Mouse (Mus musculus): Measurements from ENCODE around the gene Galr3.

Galr3 gene

GRCm38 (mm10) chr15:79051461-79052360 lies 10.0 kb downstream of the Galr3 start:
- no peak for DNase-seq (ENCODE audit: low read depth in 1 of 2, low spot score in 2 of 2)

GRCm38 (mm10) chr15:79052366-79052765 lies 10.7 kb downstream of the Galr3 start:
- DNase-seq (ENCODE audit: low read depth in 1 of 2, low spot score in 2 of 2) = no peak

GRCm38 (mm10) chr15:79056601-79057000 lies 14.9 kb downstream of the Galr3 start:
- DNase-seq (ENCODE audit: low read depth in 1 of 2, low spot score in 2 of 2) = no peak

- DNase-seq (ENCODE audit: low read depth in 1 of 2, low spot score in 2 of 2) = no peak
Observed at GRCm38 (mm10) chr15:79057850-79058249, 16.2 kb downstream of the Galr3 start.

- no peak for DNase-seq (ENCODE audit: low read depth in 1 of 2, low spot score in 2 of 2)
Observed at GRCm38 (mm10) chr15:79060887-79061565, 19.3 kb downstream of the Galr3 start.

- DNase-seq (ENCODE audit: low read depth in 1 of 2, low spot score in 2 of 2) = peak; percentile 92 to 94
Observed at GRCm38 (mm10) chr15:79062376-79063159, 20.9 kb downstream of the Galr3 start, which contains the start of gene Ankrd54. Gene Ankrd54, minus strand, starts transcription at chr15:79062893.

GRCm38 (mm10) chr15:79063160-79063740 lies 21.6 kb downstream of the Galr3 start:
- no peak for DNase-seq (ENCODE audit: low read depth in 1 of 2, low spot score in 2 of 2)

- no peak for DNase-seq (ENCODE audit: low read depth in 1 of 2, low spot score in 2 of 2)
Observed at GRCm38 (mm10) chr15:79065086-79065770, 23.5 kb downstream of the Galr3 start.

- no peak for DNase-seq (ENCODE audit: low read depth in 1 of 2, low spot score in 2 of 2)
Observed at GRCm38 (mm10) chr15:79066276-79066675, 24.6 kb downstream of the Galr3 start.

GRCm38 (mm10) chr15:79067631-79068030 lies 25.9 kb downstream of the Galr3 start:
- DNase-seq (ENCODE audit: low read depth in 1 of 2, low spot score in 2 of 2) = no peak

- DNase-seq (ENCODE audit: low read depth in 1 of 2, low spot score in 2 of 2) = no peak
Observed at GRCm38 (mm10) chr15:79068416-79068815, 26.7 kb downstream of the Galr3 start.

GRCm38 (mm10) chr15:79071117-79072039 lies 29.7 kb downstream of the Galr3 start:
- DNase-seq (ENCODE audit: low read depth in 1 of 2, low spot score in 2 of 2) = peak in 1 of 2 experiments; percentile 14

- no peak for DNase-seq (ENCODE audit: low read depth in 1 of 2, low spot score in 2 of 2)
Observed at GRCm38 (mm10) chr15:79073752-79074151, 32.1 kb downstream of the Galr3 start.

- DNase-seq (ENCODE audit: low read depth in 1 of 2, low spot score in 2 of 2) = no peak
Observed at GRCm38 (mm10) chr15:79074446-79074845, 32.8 kb downstream of the Galr3 start.

GRCm38 (mm10) chr15:79074913-79075532 lies 33.3 kb downstream of the Galr3 start, which contains the start of gene Eif3l:
Gene Eif3l, plus strand, starts transcription at chr15:79075179.
- peak; percentile 66 to 71 for DNase-seq (ENCODE audit: low read depth in 1 of 2, low spot score in 2 of 2)

- no peak for DNase-seq (ENCODE audit: low read depth in 1 of 2, low spot score in 2 of 2)
Observed at GRCm38 (mm10) chr15:79075658-79076365, 34.1 kb downstream of the Galr3 start.

- DNase-seq (ENCODE audit: low read depth in 1 of 2, low spot score in 2 of 2) = no peak
Observed at GRCm38 (mm10) chr15:79079567-79079966, 37.9 kb downstream of the Galr3 start.

- DNase-seq (ENCODE audit: low read depth in 1 of 2, low spot score in 2 of 2) = no peak
Observed at GRCm38 (mm10) chr15:79092284-79092683, 50.6 kb downstream of the Galr3 start.
